Mouse (Mus musculus) heart, embryonic 16.5 days (tissue): ENCODE results near the gene Dennd2d. TPM values are rescaled to one million over a fixed set of nuclear protein-coding genes. Genes with fewer than 3 reads are reported as not detected.

Experiments
- ATAC-seq: fragments of 200-750 bp; cut with Nextera tagmentation; replicated peaks from 2 replicates; pipeline ENCODE4 v1.8.0; 2017; ENCODE audit warnings: moderate number of reproducible peaks; ENCODE audit not compliant: insufficient read depth, low FRiP score; ENCODE audit errors: extremely low read depth
- H3K27ac ChIP-seq: fragments of 300-500 bp; sonication (generic); 2 replicates; pipeline ENCODE4 v1.5.1; 2014; ENCODE audit warnings: mild to moderate bottlenecking, low read length, control low read depth, moderate library complexity
- H3K27me3 ChIP-seq: fragments of 300-500 bp; sonication (generic); 2 replicates; pipeline ENCODE4 v1.6.1; 2014; ENCODE audit warnings: low read length, mixed read lengths; ENCODE audit not compliant: control insufficient read depth, insufficient read depth
- H3K36me3 ChIP-seq: fragments of 300-500 bp; sonication (generic); 2 replicates; pipeline ENCODE4 v1.6.1; 2014; ENCODE audit not compliant: control insufficient read depth, insufficient read depth
- H3K4me1 ChIP-seq: fragments of 300-500 bp; sonication (generic); 2 replicates; pipeline ENCODE4 v1.6.1; 2014; ENCODE audit warnings: low read length, mixed read lengths; ENCODE audit not compliant: control insufficient read depth, insufficient read depth
- H3K4me2 ChIP-seq: fragments of 300-500 bp; sonication (generic); 2 replicates; pipeline ENCODE4 v1.6.1; 2014; ENCODE audit warnings: low read depth, mild to moderate bottlenecking, control low read depth, low read length
- H3K4me3 ChIP-seq: fragments of 300-500 bp; sonication (generic); 2 replicates; pipeline ENCODE4 v1.5.1; 2014; ENCODE audit warnings: mild to moderate bottlenecking, control low read depth, low read length
- H3K9ac ChIP-seq: fragments of 300-500 bp; sonication (generic); 2 replicates; pipeline ENCODE4 v1.6.1; 2014; ENCODE audit warnings: low read length, control low read depth
- H3K9me3 ChIP-seq: fragments of 300-500 bp; sonication (generic); replicated peaks from 2 replicates; pipeline ENCODE4 v1.6.1; 2016; ENCODE audit warnings: low read length; ENCODE audit not compliant: control insufficient read depth
- WGBS: fragments of 180-500 bp; shearing (Covaris S2); extraction: QIAGEN DNeasy Blood & Tissue Kit; methylation state at CpG from one replicate; pipeline ENCODE4 v1.1.7; 2014; 5-methylcytosine and 5-hydroxymethylcytosine counted together
- polyA plus RNA-seq: library from polyadenylated mRNA; unstranded; fragments of >200 nt; fragmentation: Nextera tagmentation; extraction: Ambion mirVana; gene quantifications from 2 replicates; pipeline ENCODE4 v1.2.1, GENCODE M21; 2015

The Dennd2d gene
- polyA plus RNA-seq, 1 experiment from 2014 or later = 7.4 TPM

DNA sequence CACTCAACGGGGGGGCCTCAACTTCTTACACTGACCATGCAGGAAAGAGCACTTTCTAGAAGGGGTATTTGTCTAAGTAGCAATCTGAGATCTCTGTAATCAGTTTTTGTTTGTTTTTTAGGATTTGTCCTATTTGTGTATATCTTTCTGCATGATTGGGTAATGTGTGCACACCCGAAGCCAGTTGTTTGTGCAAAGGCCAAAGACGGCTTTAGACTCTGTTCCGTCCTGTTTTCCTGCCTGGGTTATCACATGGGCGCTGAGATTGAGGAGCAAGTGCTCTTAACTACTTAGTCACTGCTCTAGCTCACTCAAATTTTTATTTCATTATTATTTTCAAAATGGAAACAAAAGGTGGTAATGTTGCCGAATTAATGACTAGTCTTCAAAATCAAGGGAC is 32.8 kb downstream of the Dennd2d start:
- Histone ChIP-seq H3K36me3 (0 out of 2 replicates have a peak, but pooled peaks cover 4% of the 10 kb centered on the region), H3K9me3 (no peaks in the 10 kb centered on the region), H3K9ac (no peak overlapping the region), H3K27me3 (no peaks in the 10 kb centered on the region), H3K4me1 (no peaks in the 10 kb centered on the region), H3K4me3 (no peak overlapping the region), H3K4me2 (no peak overlapping the region), H3K27ac (no peak overlapping the region)
- ATAC-seq = no peak
- WGBS = 82% methylated on average over 6 of the region's 6 CpGs

DNA sequence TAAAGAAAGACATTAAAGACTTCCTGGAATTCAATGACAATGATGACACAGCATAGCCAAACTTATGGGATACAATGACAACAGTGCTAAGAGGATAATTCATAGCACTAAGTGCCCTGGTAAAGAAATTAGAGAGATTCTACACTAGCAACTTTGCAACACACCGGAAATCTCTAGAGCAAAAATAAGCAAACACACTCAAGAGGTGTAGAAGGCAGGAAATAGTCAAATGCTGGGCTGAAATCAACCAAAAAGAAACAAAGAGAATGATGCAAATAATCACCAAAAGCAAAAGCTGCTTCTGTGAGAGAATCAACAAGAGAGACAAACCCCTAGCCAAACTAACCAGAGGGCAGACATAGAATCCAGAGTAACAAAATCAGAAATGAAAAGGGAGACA is 40.5 kb downstream of the Dennd2d start:
- no peak for ATAC-seq
- H3K9me3 ChIP-seq = no peaks in the 10 kb centered on the region
- no peaks in the 10 kb centered on the region for H3K27me3 ChIP-seq
- no peak overlapping the region for H3K9ac ChIP-seq
- H3K36me3 ChIP-seq = no peaks in the 10 kb centered on the region
- 95% methylated on average over 1 of the region's 1 CpGs for WGBS
- H3K4me1 ChIP-seq = no peaks in the 10 kb centered on the region
- H3K4me3 ChIP-seq = no peak overlapping the region
- H3K4me2 ChIP-seq = no peak overlapping the region
- H3K27ac ChIP-seq = no peak overlapping the region

DNA sequence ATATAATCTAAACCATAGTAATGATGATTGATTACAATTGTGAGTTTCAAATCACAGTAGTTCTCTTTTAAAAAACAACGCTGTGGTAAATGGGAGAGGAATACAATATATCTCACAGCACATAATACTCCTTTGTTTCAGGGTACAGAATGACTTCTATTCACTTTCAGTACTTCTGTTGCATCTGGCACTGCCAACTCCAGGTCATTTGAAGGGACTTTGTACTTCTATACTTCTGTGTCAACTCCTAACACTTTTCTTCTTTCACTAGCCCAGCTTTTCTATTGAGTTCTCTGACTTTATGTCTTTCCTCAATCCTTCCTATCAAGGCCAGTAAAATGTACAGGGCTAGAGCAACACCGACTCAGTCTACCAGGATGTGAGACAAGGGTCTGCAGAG is 44.2 kb downstream of the Dennd2d start:
- H3K4me3 ChIP-seq = no peak overlapping the region
- H3K27me3 ChIP-seq = no peaks in the 10 kb centered on the region
- 95% methylated on average over 2 of the region's 2 CpGs for WGBS
- H3K27ac ChIP-seq = no peak overlapping the region
- no peaks in the 10 kb centered on the region for H3K36me3 ChIP-seq
- no peak for ATAC-seq
- no peaks in the 10 kb centered on the region for H3K4me1 ChIP-seq
- no peaks in the 10 kb centered on the region for H3K9me3 ChIP-seq
- no peak overlapping the region for H3K9ac ChIP-seq
- no peak overlapping the region for H3K4me2 ChIP-seq

DNA sequence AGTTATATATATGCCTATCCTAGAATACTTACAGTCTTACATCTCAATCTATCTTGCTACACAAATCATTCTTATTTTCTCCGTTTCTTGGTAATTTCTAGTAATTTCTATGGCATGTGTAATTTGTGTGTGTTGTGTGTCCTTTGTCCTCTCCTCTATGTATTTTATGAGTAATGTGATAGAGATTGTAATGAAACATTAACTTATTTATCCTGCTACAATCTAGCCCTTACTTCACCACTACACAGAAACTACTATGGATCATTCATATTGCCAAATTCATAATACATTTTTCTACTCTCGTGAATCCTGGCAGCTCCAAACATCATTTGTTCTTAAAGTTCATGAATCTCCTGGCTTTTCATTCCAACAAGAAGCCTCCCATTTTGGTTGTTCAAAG is 45.8 kb downstream of the Dennd2d start:
- Histone ChIP-seq H3K4me3 (no peak overlapping the region), H3K27me3 (no peaks in the 10 kb centered on the region), H3K9me3 (no peaks in the 10 kb centered on the region), H3K4me1 (no peaks in the 10 kb centered on the region), H3K27ac (no peak overlapping the region), H3K36me3 (no peaks in the 10 kb centered on the region), H3K9ac (no peak overlapping the region), H3K4me2 (no peak overlapping the region)
- ATAC-seq = no peak
- 93% methylated on average over 2 of the region's 2 CpGs for WGBS

DNA sequence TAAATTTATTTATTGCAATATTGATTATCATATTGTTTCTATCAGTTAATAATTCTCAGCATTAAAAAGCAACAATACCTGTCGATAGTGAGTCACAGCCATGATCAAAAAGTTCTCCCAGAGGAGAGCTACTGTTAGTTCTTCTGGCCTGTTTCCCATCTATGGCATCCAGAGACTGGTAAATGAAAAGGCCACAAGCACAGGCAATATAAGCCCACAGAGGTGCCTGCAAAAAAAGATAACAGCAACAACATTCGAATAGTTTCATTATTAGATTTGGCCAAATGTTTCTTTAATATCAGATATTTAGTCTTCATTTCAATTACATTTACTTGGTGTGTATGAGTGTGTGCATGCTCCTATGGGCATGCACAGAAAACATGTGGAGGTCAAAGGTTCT is 51.1 kb downstream of the Dennd2d start:
- Histone ChIP-seq H3K27ac (no peak overlapping the region), H3K27me3 (no peaks in the 10 kb centered on the region), H3K4me3 (no peak overlapping the region), H3K4me2 (no peak overlapping the region), H3K9ac (no peak overlapping the region), H3K4me1 (no peaks in the 10 kb centered on the region), H3K9me3 (no peaks in the 10 kb centered on the region), H3K36me3 (peaks cover 8% of the 10 kb centered on the region; the same call in 1 of the 2 replicates)
- 86% methylated on average over 2 of the region's 2 CpGs for WGBS
- ATAC-seq = no peak

DNA sequence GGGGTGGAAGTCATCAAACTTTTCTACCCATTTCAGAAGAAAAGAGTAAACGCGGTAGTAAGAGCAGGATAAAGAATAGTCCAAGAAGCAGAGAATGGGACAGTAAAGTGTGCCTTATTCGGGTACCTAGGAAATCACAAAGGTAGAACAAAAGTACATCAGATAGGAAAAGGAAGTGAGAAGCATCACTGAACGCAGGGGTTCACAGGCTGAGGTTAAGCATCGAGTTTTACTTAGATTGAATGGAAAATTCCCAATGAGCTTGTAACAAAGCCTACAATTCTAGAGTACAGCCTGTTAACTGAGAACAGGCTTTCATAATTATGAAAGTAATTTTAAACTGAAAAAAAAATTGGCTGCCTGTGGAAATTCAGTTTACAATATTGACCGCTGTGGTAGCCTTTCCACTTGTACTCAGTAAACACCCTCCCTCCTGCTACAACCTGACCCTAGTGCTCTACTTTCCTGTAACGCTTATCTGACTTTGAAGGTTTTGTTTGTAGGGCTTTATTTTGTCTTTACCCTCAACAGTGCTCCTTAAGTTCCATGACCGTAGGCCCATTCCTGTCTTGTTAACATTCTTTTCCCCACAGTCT is 62.6 kb downstream of the Dennd2d start:
- Histone ChIP-seq H3K9me3 (no peaks in the 10 kb centered on the region), H3K27ac (no peak overlapping the region), H3K4me2 (no peak overlapping the region), H3K4me1 (peaks cover 10% of the 10 kb centered on the region), H3K36me3 (no peaks in the 10 kb centered on the region), H3K27me3 (no peaks in the 10 kb centered on the region), H3K9ac (no peak overlapping the region), H3K4me3 (no peak overlapping the region)
- no peak for ATAC-seq
- 79% methylated on average over 8 of the region's 8 CpGs for WGBS

DNA sequence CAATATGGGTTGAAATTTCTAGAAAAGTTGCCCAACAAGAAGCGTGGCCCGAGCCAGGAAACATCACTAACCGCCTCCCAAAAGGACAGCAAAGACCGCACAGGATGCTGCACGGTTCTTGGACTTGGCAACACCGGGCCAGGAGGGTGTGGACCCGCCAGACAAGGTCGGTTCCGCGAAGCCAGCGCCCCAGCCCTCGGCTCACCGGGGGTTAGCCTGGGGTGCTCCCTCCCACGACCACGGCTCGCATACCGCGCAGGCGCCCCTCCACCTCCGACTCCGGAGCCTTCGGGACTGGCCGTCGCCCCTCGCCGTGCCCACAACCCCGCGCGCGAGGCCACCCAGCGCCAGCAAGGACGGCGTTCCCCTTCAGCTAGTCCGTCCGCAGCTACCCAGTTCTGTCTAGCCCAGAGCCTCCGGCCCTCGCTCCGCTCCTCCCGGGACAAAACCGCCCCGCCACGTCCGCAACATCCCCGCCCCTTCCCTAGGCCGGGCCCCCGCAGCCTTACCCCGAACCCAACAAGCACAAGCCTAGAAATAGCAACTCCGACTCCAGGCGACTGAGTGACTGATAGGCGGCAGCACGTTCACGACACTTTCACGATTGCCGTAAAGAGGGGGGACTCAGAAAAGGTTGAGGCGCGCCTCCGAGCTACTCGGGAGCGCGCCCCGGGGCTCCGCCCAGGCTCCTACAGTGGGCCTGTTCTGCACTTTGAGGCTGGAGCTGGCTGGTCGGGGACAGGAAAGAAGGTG is 65.1 kb downstream of the Dennd2d start, which contains the start of the genes Dram2 and Cept1:
Gene Dram2, plus strand, starts transcription at position 628 of the 753 bp plus-strand sequence.
Gene Cept1, minus strand, starts transcription at position 632 of the 753 bp plus-strand sequence.
- WGBS = 0% methylated on average over 62 of the region's 63 CpGs
- Histone ChIP-seq H3K36me3 (no peaks in the 10 kb centered on the region), H3K27ac (peak within 1 kb of the TSS; percentile 95), H3K4me2 (peak within 1 kb of the TSS; percentile 72), H3K4me3 (peak within 1 kb of the TSS; percentile 71), H3K9me3 (no peaks in the 10 kb centered on the region), H3K4me1 (peaks cover 10% of the 10 kb centered on the region), H3K27me3 (no peaks in the 10 kb centered on the region), H3K9ac (peak within 1 kb of the TSS; percentile 92)
- ATAC-seq = peak; percentile 96

DNA sequence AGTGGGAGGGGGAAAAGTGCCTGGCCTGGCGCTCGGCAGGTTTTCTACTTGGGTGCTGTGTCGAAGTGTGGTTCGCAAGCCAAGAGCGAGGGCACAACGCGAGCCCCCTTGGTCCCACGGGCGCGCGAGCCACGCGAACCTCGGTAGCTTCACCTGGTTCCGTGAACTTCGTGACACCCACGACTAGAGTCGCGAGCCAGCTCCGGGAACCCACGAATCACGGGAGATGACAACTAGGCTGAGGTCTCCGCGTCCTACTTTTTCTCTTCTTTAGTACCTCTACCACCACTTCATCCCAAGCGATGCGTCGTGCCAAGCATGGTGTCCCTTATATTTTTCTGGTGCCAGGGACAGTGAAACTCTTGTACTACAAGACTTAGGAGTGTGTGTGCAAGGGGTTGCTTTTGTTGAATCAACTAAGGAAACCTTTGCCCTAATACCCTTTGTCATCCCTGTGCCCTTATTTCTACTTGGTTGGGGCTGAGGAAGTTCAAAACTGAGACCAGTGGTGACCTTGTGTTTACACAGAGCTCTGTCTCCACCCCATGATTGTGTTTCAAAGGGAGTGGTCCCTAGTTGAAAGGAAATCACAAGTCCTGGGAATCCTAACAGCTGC is 65.8 kb downstream of the Dennd2d start:
- Histone ChIP-seq H3K27ac (peak overlapping the region; percentile 95), H3K4me2 (peak overlapping the region; percentile 72)

DNA sequence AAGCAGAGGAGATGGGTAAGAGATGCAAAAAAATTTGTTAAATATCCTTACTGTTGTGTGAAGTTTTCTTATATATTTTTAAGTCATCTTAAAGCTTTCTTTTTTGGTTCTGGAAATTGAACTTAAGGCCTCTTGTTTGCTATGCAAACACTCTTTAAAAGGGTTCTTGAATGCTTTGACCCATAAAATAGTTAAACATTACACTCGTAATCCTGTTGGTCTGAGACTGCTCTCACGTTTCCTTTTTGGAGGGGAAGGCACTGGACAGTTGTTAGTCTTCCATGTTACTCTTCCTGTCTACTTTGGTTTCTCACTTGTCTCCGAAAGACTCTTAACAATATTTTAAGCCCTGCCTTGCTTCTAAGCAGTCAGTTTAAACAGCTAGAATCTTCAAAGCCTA is 66.8 kb downstream of the Dennd2d start:
- no peak for ATAC-seq
- 30% methylated on average over 3 of the region's 3 CpGs for WGBS
- peak overlapping the region; percentile 57 for H3K9ac ChIP-seq
- no peaks in the 10 kb centered on the region for H3K27me3 ChIP-seq
- no peak overlapping the region for H3K27ac ChIP-seq
- H3K4me3 ChIP-seq = peak overlapping the region; percentile 32
- peaks cover 10% of the 10 kb centered on the region for H3K4me1 ChIP-seq
- H3K4me2 ChIP-seq = peak overlapping the region; percentile 72
- peaks cover 7% of the 10 kb centered on the region; the same call in 1 of the 2 replicates for H3K36me3 ChIP-seq
- H3K9me3 ChIP-seq = no peaks in the 10 kb centered on the region

More for the DNA sequence above, 65.8 kb downstream of the Dennd2d start:
- Histone ChIP-seq H3K4me3 (peak overlapping the region; percentile 71), H3K9ac (peak overlapping the region; percentile 92), H3K4me1 (peaks cover 10% of the 10 kb centered on the region), H3K36me3 (no peaks in the 10 kb centered on the region), H3K27me3 (no peaks in the 10 kb centered on the region), H3K9me3 (no peaks in the 10 kb centered on the region)
- under 1% methylated on average over 27 of the region's 27 CpGs for WGBS
- ATAC-seq = peak; percentile 37
